Mouse (Mus musculus): ENCODE measurements around the gene Gdap1l1.
A peak's percentile ranks its signal among the peaks of the same experiment; 100 is the strongest.
"Not testable (repeated sequence)": the region's sequence is repeated elsewhere in the genome, so short reads cannot be mapped to it uniquely, and the experiment has no call there.

Gene Gdap1l1

GRCm38 (mm10) chr2:163424597-163424996 is 13.7 kb upstream of the Gdap1l1 start, which contains the start of gene Oser1:
Gene Oser1 (minus strand): TSS chr2:163424697.
- DNase-seq, result no peak

- DNase-seq, result peak; percentile 15 to 30
Observed at GRCm38 (mm10) chr2:163428346-163429011, 9.8 kb upstream of the Gdap1l1 start.

- peak in 1 of 2 experiments; percentile 33 for DNase-seq
Observed at GRCm38 (mm10) chr2:163431289-163431688, 7.0 kb upstream of the Gdap1l1 start.

DNA sequence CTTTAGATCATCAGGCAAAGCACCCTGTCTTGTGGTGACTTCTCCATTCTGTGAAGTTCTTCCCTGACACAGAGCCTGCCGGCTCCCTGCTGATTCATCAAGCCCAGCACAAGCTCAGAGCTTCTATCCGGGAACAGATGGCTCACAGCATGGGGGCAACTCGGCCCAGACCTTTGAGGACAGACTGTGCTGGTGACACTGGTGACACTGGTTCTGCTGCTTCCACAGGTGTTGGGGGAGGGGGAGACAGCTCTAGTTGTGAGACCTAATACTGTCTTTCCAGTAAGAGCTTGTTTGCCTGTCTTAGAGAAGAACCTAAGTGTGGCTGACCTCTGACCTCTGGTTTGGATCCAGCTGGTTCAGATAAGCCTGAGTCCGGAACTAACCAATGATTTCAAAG is 4.3 kb upstream of the Gdap1l1 start:
- no peak for DNase-seq

GRCm38 (mm10) chr2:163437800-163438199 is 476 bp upstream of the Gdap1l1 start:
- no peak for DNase-seq

- peak in 1 of 2 experiments; percentile 39 for DNase-seq
Observed at GRCm38 (mm10) chr2:163438619-163439451, 559 bp downstream of the Gdap1l1 start.

- peak in 1 of 2 experiments; percentile 8 for DNase-seq
Observed at GRCm38 (mm10) chr2:163439488-163439887, 1.2 kb downstream of the Gdap1l1 start.

DNA sequence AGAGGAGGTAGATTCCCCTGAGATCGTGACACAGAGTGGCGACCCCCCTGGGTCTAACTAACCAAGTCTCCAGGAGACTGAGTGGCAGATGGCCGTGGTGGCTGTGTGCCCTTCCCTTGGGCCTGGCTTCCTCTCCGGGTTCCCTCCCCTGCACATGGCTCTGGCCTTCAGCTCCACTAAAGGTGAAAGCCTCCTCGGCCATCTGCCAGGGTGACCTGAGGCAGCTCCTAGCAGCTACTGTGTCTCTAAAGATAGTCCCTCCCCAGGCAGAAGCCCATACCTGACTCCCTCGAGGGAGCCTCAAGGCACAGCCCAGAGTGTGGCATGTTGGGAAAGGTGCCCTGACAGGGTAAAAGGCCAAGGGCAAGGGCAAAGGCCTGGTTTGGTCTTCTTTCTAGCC is 5.3 kb downstream of the Gdap1l1 start:
- no peak for DNase-seq

- no peak for DNase-seq
Observed at GRCm38 (mm10) chr2:163444017-163444416, 5.7 kb downstream of the Gdap1l1 start.

GRCm38 (mm10) chr2:163447375-163447774 is 9.1 kb downstream of the Gdap1l1 start:
- DNase-seq, result no peak

GRCm38 (mm10) chr2:163449276-163449675 is 11.0 kb downstream of the Gdap1l1 start:
- DNase-seq, result no peak

DNA sequence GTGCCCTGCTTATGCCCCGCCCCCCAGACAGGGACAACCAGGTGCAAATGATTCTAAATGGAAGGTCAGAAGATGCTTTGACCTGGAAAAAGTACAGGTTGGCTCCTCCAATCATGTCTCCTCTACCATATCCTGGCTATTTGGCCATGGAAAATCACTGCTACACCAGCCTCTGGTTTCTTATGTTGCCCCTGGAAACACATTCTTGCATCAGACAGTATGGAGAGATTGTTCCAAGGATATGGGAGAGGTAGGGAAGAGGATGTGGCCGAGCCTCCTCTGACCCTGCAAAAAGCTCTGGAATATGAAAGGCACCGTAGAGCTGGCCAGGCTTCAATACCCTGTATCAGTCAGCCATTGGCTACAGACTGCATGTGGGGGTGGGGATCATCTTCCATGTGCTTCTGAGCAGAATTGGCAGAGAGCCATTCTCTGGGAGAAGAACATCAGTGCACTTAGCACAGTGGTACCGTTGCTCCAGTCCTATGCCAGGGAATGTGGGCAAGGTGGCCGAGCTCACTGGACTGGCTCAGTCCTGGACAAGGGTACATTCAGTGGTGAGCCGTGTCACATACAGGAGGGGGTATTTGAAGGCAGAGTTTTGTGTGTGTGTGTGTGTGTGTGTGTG is 12.5 kb downstream of the Gdap1l1 start:
- DNase-seq, result no peak

DNA sequence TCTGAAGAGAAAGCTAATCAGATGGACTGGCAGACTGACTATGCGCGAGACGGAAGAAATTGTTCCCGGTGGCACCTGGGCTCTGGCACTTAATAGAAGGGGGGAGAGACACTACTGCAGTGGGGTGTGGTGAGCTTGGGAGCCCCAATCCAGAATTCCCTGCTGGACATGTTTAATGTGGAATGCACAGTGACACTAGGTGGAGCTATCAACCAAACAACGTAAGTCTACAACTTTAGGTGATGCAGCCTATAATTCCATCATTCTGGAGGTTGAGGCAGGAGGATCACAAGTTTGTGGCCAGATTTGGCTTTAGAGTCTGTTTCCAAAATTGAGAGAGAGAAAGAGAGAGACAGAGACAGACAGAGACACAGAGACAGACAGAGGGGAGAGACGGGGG is 14.5 kb downstream of the Gdap1l1 start:
- DNase-seq, result no peak

- DNase-seq, result no peak
Observed at GRCm38 (mm10) chr2:163453378-163453777, 15.1 kb downstream of the Gdap1l1 start.

DNA sequence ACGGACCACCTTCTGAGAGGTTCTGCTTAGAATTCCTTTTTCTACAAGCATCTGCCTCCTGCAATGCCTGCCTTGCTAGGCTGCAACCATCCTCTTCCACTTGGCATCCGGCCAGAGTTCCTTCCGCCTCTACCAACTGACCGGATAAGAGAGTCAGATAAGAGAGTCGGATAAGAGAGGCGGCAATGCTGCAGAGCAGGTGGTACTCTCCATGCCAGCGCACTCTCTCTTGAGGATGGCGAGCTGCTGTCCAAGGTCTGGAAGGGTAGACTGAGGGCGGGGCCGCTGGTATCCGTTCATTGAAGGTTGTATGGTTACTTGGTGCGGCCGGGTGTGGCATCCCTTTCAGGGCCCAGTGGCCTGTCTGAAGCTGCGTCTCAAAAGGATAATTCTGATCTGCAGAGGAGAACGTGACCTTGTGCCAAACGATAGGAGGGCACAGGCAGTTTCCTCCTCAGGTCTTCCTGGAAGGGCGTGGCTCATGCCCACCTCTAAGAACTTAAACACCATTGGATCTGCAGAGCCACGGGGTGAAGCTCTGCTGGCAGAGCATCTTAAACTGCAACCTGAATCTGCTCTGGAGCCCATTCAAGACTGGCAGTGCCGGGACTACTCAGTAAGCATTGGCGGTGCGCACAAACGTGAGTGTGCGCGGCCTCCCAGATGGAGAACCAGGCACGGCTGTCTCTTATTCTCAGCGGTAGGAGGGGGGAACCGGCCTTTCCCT is 20.4 kb downstream of the Gdap1l1 start:
- no peak for DNase-seq

GRCm38 (mm10) chr2:163459380-163459779 is 21.1 kb downstream of the Gdap1l1 start:
- no peak for DNase-seq

DNA sequence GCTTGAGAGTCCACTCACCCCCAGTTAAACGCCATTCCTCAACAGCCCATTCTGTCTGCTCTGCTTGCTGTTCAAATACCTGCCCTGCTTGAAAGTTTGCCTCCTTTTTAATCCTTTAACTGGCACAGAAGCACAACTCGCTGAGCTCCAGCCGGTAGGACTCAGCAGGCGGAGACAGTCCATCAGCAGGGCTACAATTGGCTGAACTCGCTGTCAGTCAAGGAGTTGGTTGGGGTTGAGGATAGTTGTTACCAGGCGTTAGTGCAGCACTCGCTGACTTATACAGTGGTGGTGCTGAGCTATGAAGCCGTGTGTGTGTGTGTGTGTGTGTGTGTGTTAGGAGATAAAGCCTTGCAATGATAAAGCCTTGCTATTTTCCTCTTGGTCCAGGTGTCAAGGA is 22.3 kb downstream of the Gdap1l1 start:
- DNase-seq, result no peak

GRCm38 (mm10) chr2:163461307-163461706 is 23.0 kb downstream of the Gdap1l1 start:
- not testable (repeated sequence) for DNase-seq

DNA sequence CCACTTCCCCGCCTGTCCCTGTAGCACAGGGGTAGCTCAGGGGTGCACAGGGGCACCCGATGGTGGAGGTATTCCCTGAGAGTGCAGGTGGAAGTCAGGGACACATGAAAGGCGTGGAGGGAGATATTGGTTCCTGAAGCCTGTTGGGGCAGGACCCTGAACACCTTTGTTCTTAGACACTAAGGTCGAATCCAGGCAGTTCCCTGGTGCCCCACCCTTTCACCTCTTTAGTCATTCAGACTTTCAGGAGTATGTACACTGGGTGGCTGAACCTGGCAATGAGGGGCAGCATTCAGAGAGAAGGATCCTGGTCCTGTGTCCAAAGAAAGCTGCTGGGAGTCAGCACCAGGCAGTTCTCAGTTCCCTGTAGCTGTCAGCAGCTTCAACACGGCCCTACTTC is 24.1 kb downstream of the Gdap1l1 start:
- no peak for DNase-seq

- no peak for DNase-seq
Observed at GRCm38 (mm10) chr2:163462801-163463200, 24.5 kb downstream of the Gdap1l1 start.

DNA sequence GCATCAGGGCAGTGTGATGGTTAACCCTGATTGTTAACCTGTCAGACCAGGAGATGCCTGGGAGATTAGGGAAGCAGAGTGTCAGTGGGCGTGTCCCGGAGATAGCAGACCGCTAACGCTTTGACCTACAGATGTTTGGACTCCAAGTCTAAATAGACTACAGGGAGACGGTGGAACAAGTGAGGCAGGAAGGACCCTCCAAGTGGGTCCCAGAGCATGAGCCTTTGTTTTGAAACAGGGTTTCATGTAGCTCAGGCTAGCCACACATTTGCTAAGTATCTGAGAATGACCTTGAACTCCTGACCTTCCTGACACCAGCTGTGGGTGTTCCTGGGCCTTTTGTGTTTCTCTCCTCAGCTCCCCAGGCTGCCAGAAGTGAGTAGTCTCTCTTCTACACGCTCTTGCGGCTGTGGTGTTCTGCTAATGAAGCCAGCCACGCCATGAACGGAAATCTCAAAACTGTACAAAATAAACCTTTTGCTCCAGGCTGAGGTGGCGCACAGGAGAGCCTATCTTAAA is 25.0 kb downstream of the Gdap1l1 start:
- DNase-seq, result no peak

GRCm38 (mm10) chr2:163463998-163464397 is 25.7 kb downstream of the Gdap1l1 start:
- DNase-seq, result no peak

DNA sequence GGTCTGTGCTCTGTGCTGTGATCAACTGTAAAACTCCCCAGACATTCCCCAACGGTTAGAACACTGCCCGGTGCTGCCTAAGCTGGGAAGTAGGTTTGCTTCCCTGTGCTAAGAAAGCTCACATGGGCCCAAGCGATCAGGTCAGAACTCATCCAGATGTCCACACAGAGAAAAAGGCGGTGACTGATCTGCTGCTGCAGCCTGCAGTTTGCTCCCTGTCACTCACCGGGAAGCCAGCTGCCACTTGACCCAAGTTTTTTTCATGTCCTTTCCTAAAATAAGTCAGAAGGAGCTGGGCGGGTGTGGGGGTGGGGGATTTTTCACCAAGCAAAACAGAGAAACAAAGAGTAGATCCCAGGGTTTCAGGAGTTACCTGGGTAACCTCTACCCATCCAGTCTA is 26.3 kb downstream of the Gdap1l1 start:
- no peak for DNase-seq
